Mouse (Mus musculus): ENCODE data around the gene Ppfia3. TPM values are rescaled to one million over a fixed set of nuclear protein-coding genes. Genes with fewer than 3 reads are reported as not detected.
"Not testable (repeated sequence)": the region's sequence is repeated elsewhere in the genome, so short reads cannot be mapped to it uniquely, and the experiment has no call there.

Gene Ppfia3
- not detected in 2 replicates for total RNA-seq (2017)

DNA sequence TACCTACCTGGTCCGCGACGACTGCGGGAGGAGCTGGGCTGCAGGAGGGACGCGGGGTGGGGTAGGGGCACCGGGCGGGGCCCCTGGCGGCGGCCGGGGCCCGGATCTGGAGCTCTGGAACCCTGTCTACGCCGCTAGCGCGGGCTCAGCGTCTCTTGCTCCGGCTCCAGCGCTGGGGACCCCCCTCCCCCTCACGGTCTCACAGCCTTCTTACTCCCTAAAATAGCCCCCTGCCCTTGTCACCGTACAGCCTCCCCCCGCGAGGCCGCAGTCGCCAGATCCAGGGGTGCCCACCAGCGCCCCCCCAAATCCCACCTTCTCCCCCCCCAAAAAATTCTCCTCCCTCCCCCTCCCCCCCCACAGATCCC is at the start of gene Ppfia3:
TSS of gene Ppfia3 (minus strand) at position 368 of the 368 bp plus-strand sequence.
- no peak for ATAC-seq (ENCODE audit: extremely low read depth, insufficient number of reproducible peaks, low FRiP score, poor library complexity, severe bottlenecking)

- ATAC-seq (ENCODE audit: extremely low read depth, insufficient number of reproducible peaks, low FRiP score, poor library complexity, severe bottlenecking): no peak
Observed at GRCm38 (mm10) chr7:45415636-45416035, 48.8 kb upstream of the Ppfia3 start.

DNA sequence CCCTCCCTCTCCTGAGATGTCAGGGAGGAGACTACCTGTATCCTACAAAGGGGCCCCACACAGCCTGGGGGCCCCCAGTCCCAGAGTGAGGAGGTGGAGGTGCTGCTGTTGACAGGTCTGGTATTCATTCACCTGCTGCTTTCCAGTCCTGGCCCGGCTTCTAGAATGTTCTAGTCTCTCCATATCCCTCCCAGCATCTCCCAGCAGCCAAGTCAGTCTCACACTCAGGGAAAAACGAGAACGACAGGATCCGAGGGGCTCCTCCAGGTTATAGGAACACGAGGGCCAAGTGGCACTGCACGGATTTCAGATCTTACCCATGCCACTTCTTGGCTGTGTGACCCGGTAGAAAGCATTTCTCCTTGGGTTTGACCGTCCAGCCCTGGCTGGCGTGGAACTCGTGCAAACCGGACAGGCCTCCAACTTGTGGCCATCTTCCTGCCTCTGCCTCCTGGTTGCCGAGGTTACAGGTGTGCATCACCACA is 48.0 kb upstream of the Ppfia3 start:
- ATAC-seq (ENCODE audit: extremely low read depth, insufficient number of reproducible peaks, low FRiP score, poor library complexity, severe bottlenecking): no peak

DNA sequence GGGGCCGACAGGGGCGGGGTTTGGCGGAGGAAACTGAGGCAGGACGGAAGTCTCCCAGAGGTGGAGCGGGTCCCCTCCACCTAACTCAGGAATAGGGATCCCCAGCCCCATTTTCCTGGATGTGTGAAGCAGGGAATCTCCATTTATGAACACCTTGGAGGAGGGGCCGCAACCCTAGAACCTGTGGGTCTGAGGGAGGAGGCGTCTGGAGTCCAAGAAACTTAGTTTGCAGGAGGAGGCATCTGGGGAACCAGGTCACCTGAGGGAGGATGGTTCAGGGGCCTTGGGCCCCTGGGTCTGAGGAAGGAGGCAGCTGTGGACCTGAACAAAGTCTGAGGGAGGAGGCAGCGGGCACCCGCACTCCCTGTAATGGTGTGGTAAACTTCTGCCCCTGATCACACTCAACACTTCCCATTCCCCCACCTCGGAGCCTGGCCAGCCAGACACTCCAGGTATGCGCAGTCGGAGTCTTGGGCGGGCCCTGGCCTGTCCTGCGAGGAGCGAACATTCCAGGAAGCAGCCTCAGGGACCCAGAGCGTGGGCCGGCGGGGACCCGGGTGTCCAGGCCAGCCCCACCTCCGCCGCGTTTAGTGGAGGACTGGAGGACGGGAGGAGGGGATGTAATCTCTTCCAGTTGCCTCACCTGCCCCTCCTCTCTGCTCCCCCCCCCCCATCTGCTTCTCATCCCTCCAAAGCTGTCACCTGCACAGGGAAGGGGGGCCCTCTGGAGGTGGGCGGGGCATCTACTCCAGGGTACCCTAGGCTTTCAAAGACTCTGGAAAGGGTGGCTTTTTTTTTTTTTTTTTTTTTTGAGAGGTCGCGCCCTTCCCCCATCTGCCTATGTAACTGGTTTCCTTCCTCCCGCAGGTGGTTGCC is 47.3 kb upstream of the Ppfia3 start:
- ATAC-seq (ENCODE audit: extremely low read depth, insufficient number of reproducible peaks, low FRiP score, poor library complexity, severe bottlenecking): no peak

DNA sequence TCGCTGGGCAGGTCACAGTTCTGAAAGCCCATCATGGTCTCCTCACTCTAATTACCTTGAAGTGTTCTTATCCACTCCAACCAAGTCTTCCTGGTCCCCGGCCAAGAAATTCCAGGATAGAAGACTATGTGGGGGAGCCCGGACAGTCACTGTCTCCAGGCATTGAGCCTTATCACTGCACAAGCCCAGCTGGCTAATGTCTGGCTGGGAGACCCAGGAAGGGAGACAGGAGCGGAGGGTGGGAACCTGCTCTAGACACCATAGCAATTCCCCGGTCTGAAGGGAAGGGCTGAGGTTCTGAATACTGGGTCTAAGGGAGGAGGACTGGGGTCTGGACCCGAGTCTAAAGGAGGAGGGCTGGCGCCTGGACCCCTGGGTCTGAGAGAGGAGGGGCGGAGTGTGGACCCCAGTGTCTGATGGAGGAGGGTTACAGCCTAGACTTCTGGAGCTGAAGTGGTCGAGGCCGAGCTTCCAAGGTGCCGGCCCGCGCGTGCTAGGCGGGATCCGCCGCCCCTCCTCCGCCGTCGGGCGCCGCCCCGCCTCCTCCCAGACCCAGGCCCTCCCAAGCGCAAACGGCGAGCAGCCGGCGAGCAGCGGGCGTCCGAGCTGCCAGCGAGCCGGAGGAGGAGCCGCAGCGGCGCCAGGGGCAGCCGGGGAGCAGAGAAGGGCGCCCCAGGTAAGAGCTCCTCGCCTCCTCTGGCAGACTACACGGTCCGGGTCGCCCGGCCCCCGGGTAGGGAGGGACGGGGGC is 46.5 kb upstream of the Ppfia3 start, which contains the start of gene Ntf5:
TSS of gene Ntf5 (plus strand) at position 583 of the 751 bp plus-strand sequence.
- ATAC-seq (ENCODE audit: extremely low read depth, insufficient number of reproducible peaks, low FRiP score, poor library complexity, severe bottlenecking): no peak

DNA sequence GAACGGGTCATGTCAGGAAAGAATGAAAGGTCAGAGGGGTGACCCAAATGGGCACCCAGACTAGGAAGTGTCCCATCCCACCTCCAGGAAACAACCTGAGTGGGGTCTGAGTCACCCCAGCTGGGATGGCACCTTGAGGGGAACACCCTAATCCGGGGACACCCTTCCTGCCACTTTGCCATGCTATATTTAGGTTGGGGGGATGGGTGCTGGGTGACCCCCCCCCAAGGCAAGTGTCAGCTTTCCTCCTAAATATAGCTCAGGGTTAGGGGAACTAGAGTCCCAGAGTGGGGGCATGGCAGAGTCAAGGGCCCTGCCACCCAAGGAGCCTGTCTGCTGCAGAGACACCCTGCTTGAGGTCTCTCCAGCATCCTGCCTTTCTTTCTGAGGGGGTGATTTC is 45.6 kb upstream of the Ppfia3 start:
- ATAC-seq (ENCODE audit: extremely low read depth, insufficient number of reproducible peaks, low FRiP score, poor library complexity, severe bottlenecking): no peak

- no peak for ATAC-seq (ENCODE audit: extremely low read depth, insufficient number of reproducible peaks, low FRiP score, poor library complexity, severe bottlenecking)
Observed at GRCm38 (mm10) chr7:45409497-45410163, 42.8 kb upstream of the Ppfia3 start.

DNA sequence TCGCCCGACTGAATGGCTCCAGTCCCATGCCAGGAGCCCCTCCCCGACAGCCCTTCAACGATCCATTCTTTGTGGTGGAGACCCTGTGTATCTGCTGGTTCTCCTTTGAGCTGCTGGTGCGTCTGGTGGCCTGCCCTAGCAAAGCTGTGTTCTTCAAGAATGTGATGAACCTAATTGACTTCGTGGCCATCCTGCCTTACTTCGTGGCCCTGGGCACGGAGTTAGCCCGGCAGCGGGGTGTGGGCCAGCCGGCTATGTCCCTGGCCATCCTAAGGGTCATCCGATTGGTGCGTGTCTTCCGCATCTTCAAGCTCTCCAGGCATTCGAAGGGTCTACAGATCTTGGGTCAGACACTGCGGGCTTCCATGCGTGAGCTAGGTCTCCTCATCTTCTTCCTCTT is 42.1 kb upstream of the Ppfia3 start:
- no peak for ATAC-seq (ENCODE audit: extremely low read depth, insufficient number of reproducible peaks, low FRiP score, poor library complexity, severe bottlenecking)

DNA sequence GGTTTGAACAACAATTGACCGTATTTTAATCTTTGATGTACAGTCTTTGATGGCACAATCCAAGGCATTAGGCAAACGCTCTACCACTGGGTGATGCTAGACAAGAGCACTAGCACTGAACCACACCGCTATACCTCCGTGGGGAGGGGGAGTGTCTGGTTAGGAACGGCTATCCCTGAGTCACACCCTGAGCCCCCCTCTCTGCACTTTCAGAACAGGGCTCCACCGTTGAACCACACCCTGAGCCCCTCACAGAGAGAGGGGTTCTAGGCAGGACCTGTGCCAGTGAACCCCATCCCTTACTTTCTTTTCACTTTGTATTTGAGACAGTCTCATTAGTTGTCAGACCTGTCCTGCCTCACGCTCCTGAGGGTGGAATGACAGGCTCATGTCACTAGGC is 41.5 kb upstream of the Ppfia3 start:
- no peak for ATAC-seq (ENCODE audit: extremely low read depth, insufficient number of reproducible peaks, low FRiP score, poor library complexity, severe bottlenecking)

DNA sequence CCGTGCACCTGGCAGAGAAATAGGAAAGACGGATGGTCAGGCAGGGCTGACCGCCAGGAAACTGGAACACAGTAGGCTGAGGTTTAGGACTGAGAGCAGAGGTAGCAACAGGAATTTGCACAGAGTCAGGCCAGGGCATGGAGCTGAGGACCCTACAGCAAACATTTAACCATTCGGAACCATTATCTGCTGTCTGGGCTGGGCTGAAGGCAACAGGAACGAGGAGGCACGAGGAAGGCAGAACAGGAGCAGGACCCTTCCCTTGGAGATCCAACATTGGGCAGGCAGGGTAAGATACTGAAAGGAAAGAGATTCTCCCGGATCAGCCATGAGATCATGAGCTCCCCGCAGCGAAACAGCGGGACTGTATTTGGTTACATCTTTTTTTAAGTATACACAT is 41.0 kb upstream of the Ppfia3 start:
- ATAC-seq (ENCODE audit: extremely low read depth, insufficient number of reproducible peaks, low FRiP score, poor library complexity, severe bottlenecking): no peak

GRCm38 (mm10) chr7:45406157-45407156 is 39.6 kb upstream of the Ppfia3 start:
- ATAC-seq (ENCODE audit: extremely low read depth, insufficient number of reproducible peaks, low FRiP score, poor library complexity, severe bottlenecking): no peak

DNA sequence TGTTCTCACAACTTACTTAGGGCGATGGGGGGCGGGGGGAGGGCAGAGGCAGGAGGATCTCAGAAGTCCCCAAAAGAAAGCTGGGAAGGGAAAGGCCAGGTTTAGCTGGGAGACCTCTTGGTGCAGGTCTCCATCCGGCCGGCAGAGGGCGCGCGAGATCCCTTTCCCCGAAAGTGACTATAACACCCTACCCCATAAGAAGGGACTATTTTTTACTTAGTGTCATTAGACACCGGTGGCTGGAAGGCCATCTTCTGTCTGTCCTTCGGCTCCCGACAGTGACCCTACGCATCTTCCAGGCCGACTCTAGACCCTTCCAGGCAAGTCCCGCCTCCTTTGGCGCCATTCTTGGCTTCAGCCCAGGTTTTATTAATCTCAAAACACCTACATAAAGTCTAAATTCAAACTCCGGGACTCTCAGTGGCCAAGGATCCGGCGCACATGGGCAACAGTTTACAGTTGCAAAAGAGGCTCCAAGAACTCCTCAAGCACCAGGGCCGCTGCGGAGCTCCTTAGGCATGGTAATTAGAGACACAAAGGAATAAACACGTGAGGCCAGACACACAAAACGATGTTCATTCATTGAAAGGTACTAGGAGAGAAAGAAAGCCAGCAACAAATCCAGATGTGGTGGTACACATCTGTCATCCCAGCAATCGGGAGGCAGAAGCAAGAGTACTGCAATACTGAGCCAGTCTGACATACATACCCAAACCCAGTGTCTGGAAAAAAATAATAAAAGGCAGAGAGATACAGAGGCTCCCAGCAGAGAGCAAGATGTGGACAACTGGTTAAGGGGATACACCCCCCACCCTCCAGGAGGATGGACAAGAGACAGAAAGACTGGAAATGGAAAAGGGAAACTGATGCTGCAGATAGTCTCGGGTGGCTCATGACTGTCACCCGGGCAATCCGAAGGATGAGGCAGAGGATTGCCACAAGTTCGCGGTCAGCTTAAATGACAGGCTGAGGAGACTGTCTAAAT is 38.6 kb upstream of the Ppfia3 start, which contains the start of gene Kcna7:
TSS of gene Kcna7 (plus strand) at position 563 of the 985 bp plus-strand sequence.
- ATAC-seq (ENCODE audit: extremely low read depth, insufficient number of reproducible peaks, low FRiP score, poor library complexity, severe bottlenecking): peak; percentile 55; the same call in 1 of the 2 replicates

GRCm38 (mm10) chr7:45403532-45404261 is 36.9 kb upstream of the Ppfia3 start:
- ATAC-seq (ENCODE audit: extremely low read depth, insufficient number of reproducible peaks, low FRiP score, poor library complexity, severe bottlenecking): peak; percentile 54; the same call in 1 of the 2 replicates

DNA sequence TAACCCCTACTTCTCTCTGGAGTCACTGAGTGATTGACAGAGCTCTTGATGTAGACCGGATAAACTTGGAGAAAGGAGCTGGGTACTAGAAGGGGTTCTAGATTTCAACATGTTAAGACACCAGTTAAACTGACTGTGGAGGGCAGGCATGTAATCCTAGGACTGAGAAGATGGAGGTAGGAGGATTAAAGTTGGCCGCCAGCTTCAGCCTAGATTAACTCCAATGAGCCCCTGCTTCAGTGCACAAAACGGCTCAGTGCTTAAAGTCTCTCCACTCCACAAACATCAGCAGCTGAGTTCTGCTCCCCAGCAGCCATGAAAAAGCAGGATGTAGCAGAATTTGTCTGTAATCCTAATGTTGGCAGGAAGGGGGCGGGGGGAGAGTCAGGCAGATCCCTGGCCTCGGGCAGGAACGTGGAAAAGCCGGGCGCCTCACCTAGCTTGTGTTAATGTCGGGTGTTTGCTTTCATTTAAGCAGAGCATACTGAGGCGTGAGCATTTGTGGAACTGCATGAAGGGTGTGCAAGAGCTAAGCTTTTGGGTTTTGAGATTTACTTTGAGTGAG is 34.8 kb upstream of the Ppfia3 start:
- no peak for ATAC-seq (ENCODE audit: extremely low read depth, insufficient number of reproducible peaks, low FRiP score, poor library complexity, severe bottlenecking)

DNA sequence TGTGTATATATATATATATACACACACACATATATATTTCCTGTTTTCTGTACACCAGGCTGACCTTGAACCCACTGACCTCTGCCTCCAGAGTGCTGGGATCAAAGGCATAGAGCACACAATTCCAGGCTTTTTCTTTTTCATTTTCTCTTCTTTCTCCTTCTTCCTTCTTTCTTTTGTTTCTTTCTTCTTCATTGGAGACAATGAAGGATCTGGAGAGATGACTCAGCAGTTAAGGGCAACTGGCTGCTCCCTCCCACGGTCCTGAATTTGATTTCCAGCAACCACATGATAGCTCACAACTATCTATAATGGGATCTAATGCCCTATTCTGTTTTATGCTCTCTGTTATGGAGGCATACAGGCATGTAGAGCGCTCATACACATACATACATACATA is 30.0 kb upstream of the Ppfia3 start:
- no peak for ATAC-seq (ENCODE audit: extremely low read depth, insufficient number of reproducible peaks, low FRiP score, poor library complexity, severe bottlenecking)

- not testable (repeated sequence) for ATAC-seq (ENCODE audit: extremely low read depth, insufficient number of reproducible peaks, low FRiP score, poor library complexity, severe bottlenecking)
Observed at GRCm38 (mm10) chr7:45396337-45396775, 29.5 kb upstream of the Ppfia3 start.

Data from neutrophil, adult 5-6 weeks (primary cell).